Mouse (Mus musculus): ENCODE results near the gene Rpl3.

The Rpl3 gene

DNA sequence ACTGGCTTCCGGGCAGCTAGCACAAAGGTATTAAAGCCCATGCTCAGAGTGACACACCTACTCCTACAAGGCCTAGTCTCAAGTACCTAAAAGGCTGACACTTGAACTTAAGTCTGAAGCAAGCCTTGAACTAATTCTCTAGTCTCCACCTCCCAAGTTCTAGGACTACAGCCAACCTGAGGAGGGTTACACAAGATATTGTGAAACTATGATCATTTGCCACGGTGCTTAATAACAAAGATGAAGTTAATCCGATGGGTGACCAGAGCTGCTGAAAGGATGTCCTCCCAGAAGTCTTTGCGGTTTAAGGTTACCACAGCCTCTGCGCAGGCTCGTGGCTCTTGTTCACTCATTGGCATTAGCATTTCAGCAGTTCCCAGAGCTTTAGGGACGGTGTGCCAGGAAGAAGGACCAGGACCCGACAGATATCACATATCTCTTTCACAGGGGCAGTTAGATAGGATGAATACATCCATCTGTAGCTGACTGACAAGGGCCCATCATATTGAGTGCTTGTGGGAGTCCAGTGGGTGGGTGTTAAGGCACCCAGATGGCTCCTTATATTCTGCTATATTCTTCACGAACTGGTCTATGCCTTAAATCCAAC lies 4.2 kb downstream of the Rpl3 start:
- no peak for DNase-seq (ENCODE audit: low spot score)

- no peak for DNase-seq (ENCODE audit: low spot score)
Measured at GRCm38 (mm10) chr15:80083740-80084139, 7.9 kb downstream of the Rpl3 start.

DNA sequence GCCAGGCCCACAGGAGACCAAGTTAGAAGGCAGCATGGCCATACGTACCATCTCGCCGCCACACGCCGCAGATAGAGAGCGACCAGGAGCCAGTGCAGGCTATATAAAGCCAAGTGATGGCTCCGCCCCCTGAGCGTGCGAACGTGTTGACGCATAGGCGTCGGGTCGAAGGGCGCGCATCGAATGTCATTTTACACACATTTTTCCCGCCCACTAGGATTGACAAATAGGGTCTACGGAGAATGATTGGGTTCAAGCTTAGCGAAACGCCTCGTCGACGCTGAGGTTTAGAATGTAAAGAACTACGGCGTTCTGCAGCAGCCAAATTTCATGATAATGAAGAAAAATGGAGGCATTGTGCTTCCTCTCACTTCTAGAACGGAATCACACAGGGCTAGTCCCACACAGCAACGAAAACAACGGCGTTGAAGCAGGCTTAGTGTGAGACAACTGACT lies 8.4 kb downstream of the Rpl3 start:
- DNase-seq (ENCODE audit: low spot score): peak; percentile 98

GRCm38 (mm10) chr15:80082661-80083275 lies 8.9 kb downstream of the Rpl3 start:
- no peak for DNase-seq (ENCODE audit: low spot score)

DNA sequence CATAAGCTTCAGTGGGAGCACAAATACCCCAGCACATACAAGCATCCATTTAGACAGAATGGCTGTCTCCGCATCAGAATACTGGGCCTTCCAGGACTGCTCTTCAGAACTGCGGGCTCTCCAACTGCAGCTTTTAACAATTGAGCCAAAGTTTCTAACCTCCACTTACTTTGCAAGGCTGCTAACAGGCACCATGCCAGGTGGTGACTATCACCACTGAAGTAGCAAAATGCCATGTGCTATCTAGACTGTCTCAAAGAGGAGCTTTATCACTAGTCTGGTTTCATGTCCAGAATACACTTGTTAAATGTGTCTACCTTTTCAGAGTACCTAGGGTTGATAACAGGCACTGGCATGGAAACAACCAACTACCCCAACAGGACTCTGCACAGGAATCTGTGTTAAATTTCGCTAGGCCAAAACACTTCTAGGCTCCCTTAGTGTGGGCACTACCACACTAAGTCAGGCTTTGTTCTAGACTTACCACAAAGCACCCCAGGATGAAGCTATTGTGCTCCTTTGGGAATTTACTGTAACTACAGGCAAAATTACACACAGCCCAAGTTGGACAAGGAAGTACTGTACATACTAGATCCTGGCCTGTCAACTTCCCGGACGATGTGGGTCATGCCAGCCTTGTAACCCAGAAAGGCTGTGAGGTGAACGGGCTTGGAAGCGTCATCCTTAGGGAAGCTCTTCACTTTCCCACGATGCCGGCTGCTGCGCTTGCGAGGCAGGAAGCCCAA lies 9.7 kb downstream of the Rpl3 start:
- DNase-seq (ENCODE audit: low spot score): no peak

- no peak for DNase-seq (ENCODE audit: low spot score)
Measured at GRCm38 (mm10) chr15:80080711-80081615, 10.7 kb downstream of the Rpl3 start.

DNA sequence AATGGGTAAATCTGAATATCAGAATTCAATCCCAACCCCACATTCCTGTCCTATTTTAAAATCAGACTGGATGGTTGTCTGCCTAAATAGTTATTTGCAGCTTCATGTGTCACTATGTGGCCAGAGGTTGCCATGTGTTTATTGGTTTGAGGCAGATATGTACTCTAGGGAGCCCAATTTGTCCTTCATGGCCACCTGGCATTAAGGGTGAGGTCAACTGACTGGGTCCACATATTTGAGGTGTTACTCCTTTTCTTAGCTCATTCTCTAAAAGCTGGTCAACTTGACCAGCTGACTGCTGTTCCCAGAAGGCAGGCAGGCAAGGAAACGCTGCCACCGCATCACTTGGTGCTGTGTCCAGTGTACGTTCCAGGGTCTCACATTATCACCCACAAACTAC lies 11.7 kb downstream of the Rpl3 start:
- DNase-seq (ENCODE audit: low spot score): no peak

DNA sequence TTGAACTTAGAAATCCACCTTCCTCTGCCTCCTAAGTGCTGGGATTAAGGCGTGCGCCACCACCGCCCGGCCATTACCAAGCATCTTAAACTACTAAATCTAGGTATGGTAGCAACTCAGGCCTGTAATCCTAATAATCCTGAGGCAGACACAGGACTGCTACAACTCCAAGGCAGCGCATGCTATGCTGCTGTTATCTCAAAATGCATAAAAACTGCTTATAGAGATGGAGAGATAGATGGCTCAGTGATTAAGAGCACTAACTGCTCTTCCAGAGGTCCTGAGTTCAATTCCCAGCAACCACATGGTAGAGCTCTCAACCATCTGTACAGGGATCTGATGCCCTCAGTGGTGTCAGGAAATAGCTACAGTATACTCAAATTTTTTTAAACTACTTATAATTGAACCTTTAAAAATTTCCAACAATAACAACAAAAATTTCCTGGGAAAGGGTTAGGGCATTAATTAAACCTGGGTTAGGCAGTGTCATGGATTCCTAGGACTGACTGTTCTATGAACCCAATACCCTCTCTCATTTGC lies 12.5 kb downstream of the Rpl3 start:
- no peak for DNase-seq (ENCODE audit: low spot score)

GRCm38 (mm10) chr15:80078058-80078814 lies 13.4 kb downstream of the Rpl3 start:
- no peak for DNase-seq (ENCODE audit: low spot score)

- DNase-seq (ENCODE audit: low spot score): peak; percentile 69
Measured at GRCm38 (mm10) chr15:80076338-80077136, 15.1 kb downstream of the Rpl3 start.

- no peak for DNase-seq (ENCODE audit: low spot score)
Measured at GRCm38 (mm10) chr15:80075733-80076337, 15.8 kb downstream of the Rpl3 start.

- DNase-seq (ENCODE audit: low spot score): no peak
Measured at GRCm38 (mm10) chr15:80075374-80075694, 16.3 kb downstream of the Rpl3 start.

GRCm38 (mm10) chr15:80074663-80075373 lies 16.9 kb downstream of the Rpl3 start:
- DNase-seq (ENCODE audit: low spot score): no peak

DNA sequence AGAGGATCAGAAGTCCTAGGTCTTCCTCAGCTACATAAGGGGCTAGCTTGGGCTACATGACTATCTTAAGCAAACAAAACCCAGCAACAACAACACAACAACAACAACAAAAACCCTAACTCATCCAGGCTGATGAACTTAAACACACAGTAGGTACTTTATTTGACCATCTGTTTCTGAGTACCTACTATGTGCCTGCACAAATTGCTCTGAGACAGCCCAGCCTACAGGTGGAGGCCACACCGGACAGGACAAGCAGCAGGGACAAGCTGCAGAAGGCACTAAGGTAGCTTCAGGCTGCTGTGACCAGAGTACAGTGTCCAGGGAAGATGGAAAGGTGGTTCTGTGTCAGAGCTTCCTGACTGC lies 18.4 kb downstream of the Rpl3 start:
- DNase-seq (ENCODE audit: low spot score): no peak

DNA sequence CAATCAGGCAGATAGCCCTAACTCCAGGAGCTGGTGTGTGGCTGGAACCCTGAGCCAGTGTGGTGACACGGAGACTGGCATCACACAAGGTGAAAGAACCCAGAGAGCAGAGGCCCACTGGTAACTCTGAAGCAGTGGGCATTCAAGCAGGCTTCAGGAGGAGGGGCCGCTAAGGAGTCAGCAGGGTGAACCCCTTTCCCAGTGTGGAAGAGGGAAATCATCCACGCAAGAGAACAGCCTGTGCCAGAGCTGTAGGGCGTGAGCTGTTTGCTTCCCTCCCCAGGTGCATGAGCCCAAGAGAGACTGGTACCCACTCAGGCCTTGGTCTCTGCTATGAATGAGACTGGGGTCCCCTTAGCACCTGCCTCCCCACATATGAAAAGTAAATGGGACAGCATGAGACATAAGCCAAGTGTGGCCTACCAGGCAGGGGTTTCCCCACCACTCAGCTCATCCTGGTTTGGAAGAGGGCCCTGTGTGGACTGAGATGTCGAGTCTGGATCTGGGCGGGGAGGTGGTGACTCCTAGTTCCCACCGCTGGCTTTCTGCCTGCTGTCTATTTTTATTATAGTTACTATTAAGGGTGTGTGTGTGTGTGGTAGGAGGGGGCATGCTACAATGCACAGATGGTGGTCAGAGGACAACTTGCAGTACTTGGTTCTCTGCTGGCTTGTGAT lies 19.0 kb downstream of the Rpl3 start:
- no peak for DNase-seq (ENCODE audit: low spot score)

GRCm38 (mm10) chr15:80071951-80072437 lies 19.7 kb downstream of the Rpl3 start:
- no peak for DNase-seq (ENCODE audit: low spot score)

GRCm38 (mm10) chr15:80070095-80070644 lies 21.5 kb downstream of the Rpl3 start:
- no peak for DNase-seq (ENCODE audit: low spot score)

DNA sequence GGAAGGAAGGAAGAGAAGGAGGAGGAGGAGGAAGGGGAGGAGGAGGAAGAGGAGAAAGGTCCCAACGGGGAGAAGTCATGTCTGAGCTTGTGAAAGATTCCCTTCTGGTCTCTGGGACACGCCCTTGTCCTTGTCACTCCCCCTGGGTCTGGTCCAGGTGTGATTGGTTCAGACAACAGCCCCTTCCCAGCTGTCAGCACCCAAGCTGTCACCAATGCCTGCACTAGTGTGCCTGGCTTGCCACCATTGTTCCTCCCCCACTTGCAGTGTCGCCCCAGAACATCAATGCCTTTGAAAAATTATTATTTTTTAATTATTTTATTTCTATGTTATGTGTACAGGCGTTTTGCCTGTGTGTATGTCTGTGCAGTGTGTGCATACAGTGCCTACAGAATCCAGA lies 22.5 kb downstream of the Rpl3 start:
- DNase-seq (ENCODE audit: low spot score): no peak
